Mouse (Mus musculus) small intestine, adult 2 months (tissue): Measurements from ENCODE around the gene Evx2.

Experiments used
- CTCF ChIP-seq: fragments of 200-500 bp; IDR thresholded peaks from 2 replicates; pipeline ENCODE4 v1.5.1; 2012; ENCODE audit warnings: low read depth, mild to moderate bottlenecking, control low read depth, inconsistent platforms, low read length, moderate library complexity, mixed read lengths; ENCODE audit not compliant: insufficient replicate concordance, insufficient read length; ENCODE audit errors: extremely low read depth
- POLR2A ChIP-seq: fragments of 200-500 bp; IDR thresholded peaks from 2 replicates; pipeline ENCODE4 v1.6.1; 2012; ENCODE audit warnings: low read depth, mild to moderate bottlenecking, control low read depth, inconsistent platforms, low read length, moderate library complexity

DNA sequence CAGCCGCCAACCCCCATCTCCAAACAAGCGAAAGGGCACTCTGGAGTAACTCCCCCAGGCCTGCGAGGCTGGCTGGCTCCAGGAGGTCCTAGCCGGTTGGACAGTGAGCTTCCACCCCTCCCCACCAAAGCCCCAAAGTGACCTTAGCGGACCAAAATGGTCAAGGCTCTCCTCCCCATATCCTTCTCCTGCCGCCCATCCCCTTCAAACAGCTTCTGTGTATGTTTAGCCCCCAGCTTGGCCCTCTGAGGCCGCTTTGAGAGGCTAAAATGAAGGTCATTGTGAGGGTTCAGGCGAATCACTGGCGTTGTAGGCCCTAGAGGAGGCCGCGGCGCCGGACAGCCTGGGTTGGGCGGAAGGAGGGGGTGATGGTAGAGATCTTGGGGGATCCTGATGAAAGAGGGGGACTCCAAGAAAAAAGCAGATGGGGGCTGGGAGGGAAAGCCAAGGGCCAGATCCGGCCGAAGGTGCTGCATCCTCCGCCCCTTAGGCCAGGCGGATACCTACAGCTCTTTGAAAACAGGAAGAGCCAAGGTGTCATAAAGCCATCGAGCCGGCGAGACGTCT lies 41.3 kb upstream of the Evx2 start:
- no peak; the same call in 1 of the 2 replicates for TF ChIP-seq CTCF
- no peak for TF ChIP-seq POLR2A
